Mouse (Mus musculus): ENCODE results near the gene Kctd12. TPM values are rescaled to one million over a fixed set of nuclear protein-coding genes. Genes with fewer than 3 reads are reported as not detected.

Kctd12 gene
- polyA plus RNA-seq, 2 experiments, result 2.9 to 3.5 TPM

GRCm38 (mm10) chr14:102947796-102948195 is 34.6 kb downstream of the Kctd12 start:
- no peaks in the 10 kb centered on the region for H3K4me1 ChIP-seq (replicated peaks; ENCODE audit: control insufficient read depth in 2 of 2, insufficient read depth in 2 of 2, low read length in 1 of 2)
- no peak overlapping the region for H3K4me2 ChIP-seq (ENCODE audit: low read depth)
- H3K27me3 ChIP-seq (ENCODE audit: control insufficient read depth, insufficient read depth, low read length), result no peaks in the 10 kb centered on the region
- TF ChIP-seq EP300 (IDR thresholded peaks at IDR 0.05; ENCODE audit: low read depth) (no peak), CTCF (IDR thresholded peaks at IDR 0.05; ENCODE audit: low read depth) (no peak)
- no peaks in the 10 kb centered on the region for H3K36me3 ChIP-seq (replicated peaks; ENCODE audit: control insufficient read depth, insufficient read depth, low read depth)
- no peaks in the 10 kb centered on the region for H3K9me3 ChIP-seq (ENCODE audit: control insufficient read depth, low read length)
- no peak for DNase-seq (ENCODE audit: low read depth in 3 of 3, low spot score in 3 of 3)
- H3K9ac ChIP-seq (replicated peaks), result no peak overlapping the region
- H3K27ac ChIP-seq, result no peak overlapping the region
- 71% methylated on average over 2 of the region's 2 CpGs for WGBS (ENCODE audit: insufficient replicate concordance)
- no peak overlapping the region for H3K4me3 ChIP-seq (ENCODE audit: insufficient read depth in 1 of 2, low read depth in 2 of 2, low read length in 2 of 2)
- ATAC-seq (ENCODE audit: insufficient read depth), result no peak

GRCm38 (mm10) chr14:102942222-102942843 is 40.1 kb downstream of the Kctd12 start:
- no peak for TF ChIP-seq EP300 (IDR thresholded peaks at IDR 0.05; ENCODE audit: low read depth)
- TF ChIP-seq CTCF (IDR thresholded peaks at IDR 0.05; ENCODE audit: low read depth), result no peak
- Histone ChIP-seq H3K36me3 (replicated peaks; ENCODE audit: control insufficient read depth, insufficient read depth, low read depth) (no peaks in the 10 kb centered on the region), H3K27me3 (ENCODE audit: control insufficient read depth, insufficient read depth, low read length) (no peaks in the 10 kb centered on the region), H3K27ac (no peak overlapping the region), H3K9ac (replicated peaks) (no peak overlapping the region), H3K4me3 (ENCODE audit: insufficient read depth in 1 of 2, low read depth in 2 of 2, low read length in 2 of 2) (no peak overlapping the region), H3K4me1 (replicated peaks; ENCODE audit: control insufficient read depth in 2 of 2, insufficient read depth in 2 of 2, low read length in 1 of 2) (no peaks in the 10 kb centered on the region), H3K9me3 (ENCODE audit: control insufficient read depth, low read length) (no peaks in the 10 kb centered on the region), H3K4me2 (ENCODE audit: low read depth) (no peak overlapping the region)
- no peak for ATAC-seq (ENCODE audit: insufficient read depth)
- 17% methylated on average over 2 of the region's 2 CpGs for WGBS (ENCODE audit: insufficient replicate concordance)
- no peak for DNase-seq (ENCODE audit: low read depth in 3 of 3, low spot score in 3 of 3)

DNA sequence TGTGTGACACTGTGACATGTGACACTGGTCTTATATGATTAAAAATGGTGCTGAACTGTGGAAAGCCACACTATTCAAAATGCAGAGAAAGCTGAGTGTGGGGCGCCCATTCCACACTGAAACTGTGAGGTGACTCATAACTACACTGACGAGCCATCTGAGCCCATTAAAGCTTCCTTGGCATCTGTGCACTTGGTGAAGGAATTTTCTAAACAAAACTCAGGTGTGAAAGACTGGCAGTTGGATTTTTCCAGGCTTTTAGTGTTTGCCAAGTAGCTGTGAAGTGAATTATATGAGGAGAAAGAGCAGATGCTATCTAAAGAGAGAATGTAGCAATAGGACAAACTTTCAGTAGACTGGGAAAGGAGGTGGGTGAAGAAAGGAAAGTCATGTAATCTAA is 47.6 kb downstream of the Kctd12 start:
- Histone ChIP-seq H3K4me1 (replicated peaks; ENCODE audit: control insufficient read depth in 2 of 2, insufficient read depth in 2 of 2, low read length in 1 of 2) (no peaks in the 10 kb centered on the region; a peak in 1 of 4 replicates), H3K27ac (no peak overlapping the region), H3K9me3 (ENCODE audit: control insufficient read depth, low read length) (no peaks in the 10 kb centered on the region), H3K4me2 (ENCODE audit: low read depth) (no peak overlapping the region), H3K9ac (replicated peaks) (no peak overlapping the region), H3K4me3 (ENCODE audit: insufficient read depth in 1 of 2, low read depth in 2 of 2, low read length in 2 of 2) (no peak overlapping the region), H3K27me3 (ENCODE audit: control insufficient read depth, insufficient read depth, low read length) (no peaks in the 10 kb centered on the region), H3K36me3 (replicated peaks; ENCODE audit: control insufficient read depth, insufficient read depth, low read depth) (no peaks in the 10 kb centered on the region)
- 51% methylated on average over 2 of the region's 2 CpGs for WGBS (ENCODE audit: insufficient replicate concordance)
- ATAC-seq (ENCODE audit: insufficient read depth), result no peak
- no peak for TF ChIP-seq CTCF (IDR thresholded peaks at IDR 0.05; ENCODE audit: low read depth)
- TF ChIP-seq EP300 (IDR thresholded peaks at IDR 0.05; ENCODE audit: low read depth), result no peak
- no peak for DNase-seq (ENCODE audit: low read depth in 3 of 3, low spot score in 3 of 3)

DNA sequence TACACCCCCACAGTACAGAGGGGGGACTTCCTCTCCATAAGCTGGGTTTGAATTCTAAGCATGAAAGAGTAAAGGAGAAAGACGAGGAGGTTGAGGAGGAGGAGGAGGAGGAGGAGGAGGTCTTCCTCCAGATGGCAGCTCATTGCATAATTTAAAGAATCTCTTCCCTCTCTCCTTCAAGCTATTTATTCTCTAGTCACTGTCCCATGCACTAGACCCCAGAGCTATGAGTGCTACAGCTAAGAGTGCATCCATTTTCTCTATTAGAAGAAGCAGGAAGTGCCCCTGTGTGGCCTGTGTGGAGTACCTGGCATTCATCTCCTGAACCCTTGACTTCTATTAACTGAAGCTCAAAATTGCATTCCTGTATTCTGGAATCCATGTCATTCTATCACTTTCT is 51.5 kb downstream of the Kctd12 start:
- Histone ChIP-seq H3K36me3 (replicated peaks; ENCODE audit: control insufficient read depth, insufficient read depth, low read depth) (no peaks in the 10 kb centered on the region), H3K4me2 (ENCODE audit: low read depth) (no peak overlapping the region), H3K4me1 (replicated peaks; ENCODE audit: control insufficient read depth in 2 of 2, insufficient read depth in 2 of 2, low read length in 1 of 2) (no peaks in the 10 kb centered on the region; a peak in 1 of 4 replicates), H3K9ac (replicated peaks) (no peak overlapping the region), H3K27ac (no peak overlapping the region), H3K27me3 (ENCODE audit: control insufficient read depth, insufficient read depth, low read length) (no peaks in the 10 kb centered on the region), H3K4me3 (ENCODE audit: insufficient read depth in 1 of 2, low read depth in 2 of 2, low read length in 2 of 2) (no peak overlapping the region), H3K9me3 (ENCODE audit: control insufficient read depth, low read length) (no peaks in the 10 kb centered on the region)
- no peak for TF ChIP-seq CTCF (IDR thresholded peaks at IDR 0.05; ENCODE audit: low read depth)
- TF ChIP-seq EP300 (IDR thresholded peaks at IDR 0.05; ENCODE audit: low read depth), result no peak
- DNase-seq (ENCODE audit: low read depth in 3 of 3, low spot score in 3 of 3) (no peak), ATAC-seq (ENCODE audit: insufficient read depth) (no peak)
- WGBS (ENCODE audit: insufficient replicate concordance), result 25% methylated on average over 1 of the region's 1 CpGs

DNA sequence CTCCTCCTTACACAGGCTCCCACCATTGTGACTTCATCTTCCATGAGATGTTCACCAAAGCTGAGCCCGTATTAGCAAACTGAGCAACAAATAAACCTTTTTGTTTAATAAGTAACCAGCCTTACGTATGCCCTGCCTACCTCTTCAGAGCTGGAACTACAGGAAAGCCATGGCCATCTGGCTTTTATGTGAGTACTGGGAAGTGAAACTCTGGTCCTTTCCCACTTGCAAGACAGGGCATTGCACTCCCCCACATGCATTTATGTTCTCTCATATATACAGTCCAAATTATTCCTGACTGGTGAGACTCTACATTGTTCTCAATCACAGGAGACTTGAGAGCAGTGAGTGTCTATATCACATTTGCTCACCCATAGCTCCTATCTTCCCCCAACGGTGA is 52.9 kb downstream of the Kctd12 start:
- no peaks in the 10 kb centered on the region; a peak in 1 of 4 replicates for H3K4me1 ChIP-seq (replicated peaks; ENCODE audit: control insufficient read depth in 2 of 2, insufficient read depth in 2 of 2, low read length in 1 of 2)
- H3K9me3 ChIP-seq (ENCODE audit: control insufficient read depth, low read length), result no peaks in the 10 kb centered on the region
- DNase-seq (ENCODE audit: low read depth in 3 of 3, low spot score in 3 of 3) (no peak), ATAC-seq (ENCODE audit: insufficient read depth) (no peak)
- no peaks in the 10 kb centered on the region for H3K27me3 ChIP-seq (ENCODE audit: control insufficient read depth, insufficient read depth, low read length)
- H3K4me2 ChIP-seq (ENCODE audit: low read depth), result no peak overlapping the region
- TF ChIP-seq CTCF (IDR thresholded peaks at IDR 0.05; ENCODE audit: low read depth) (no peak), EP300 (IDR thresholded peaks at IDR 0.05; ENCODE audit: low read depth) (no peak)
- no peaks in the 10 kb centered on the region for H3K36me3 ChIP-seq (replicated peaks; ENCODE audit: control insufficient read depth, insufficient read depth, low read depth)
- H3K4me3 ChIP-seq (ENCODE audit: insufficient read depth in 1 of 2, low read depth in 2 of 2, low read length in 2 of 2), result no peak overlapping the region
- H3K9ac ChIP-seq (replicated peaks), result no peak overlapping the region
- 52% methylated on average over 3 of the region's 3 CpGs for WGBS (ENCODE audit: insufficient replicate concordance)
- H3K27ac ChIP-seq, result no peak overlapping the region

All from liver, embryonic 14.5 days (tissue).